Mouse (Mus musculus) MEL (cell line): Measurements from ENCODE around the gene Tapbp. TPM values are rescaled to one million over a fixed set of nuclear protein-coding genes. Genes with fewer than 3 reads are reported as not detected.

Experiments used
- DNase-seq: peaks from one replicate; pipeline ENCODE4 v3.0.0; 2011; ENCODE audit warnings: low read depth, low spot score
- H3K27ac ChIP-seq: 2 replicates; pipeline ENCODE4 v1.5.1; 2012; ENCODE audit warnings: low read depth, mild to moderate bottlenecking, control low read depth, low read length, moderate library complexity; ENCODE audit not compliant: control insufficient read depth
- H3K27me3 ChIP-seq, 2 experiments: fragments of 150-350 bp in 1 of 2; sonication (generic) in 1 of 2; 2 replicates each; pipeline ENCODE4 v1.6.1; 2012; ENCODE audit warnings: low read length in 2 of 2, mild to moderate bottlenecking in 2 of 2, improper control_type of control experiment in 1 of 2, moderate library complexity in 1 of 2; ENCODE audit not compliant: insufficient read depth in 2 of 2, control insufficient read depth in 1 of 2
- H3K36me3 ChIP-seq, 2 experiments: 2 replicates each; pipeline ENCODE4 v1.6.1; 2012 to 2014; ENCODE audit warnings: low read length in 2 of 2, improper control_type of control experiment in 1 of 2, inconsistent platforms in 1 of 2, mild to moderate bottlenecking in 1 of 2; ENCODE audit not compliant: insufficient read depth in 2 of 2, control insufficient read depth in 1 of 2
- H3K4me1 ChIP-seq, 2 experiments: fragments of 150-350 bp in 1 of 2; sonication (generic) in 1 of 2; 2 replicates each; pipeline ENCODE4 v1.6.1; 2012; ENCODE audit warnings: low read length in 2 of 2, improper control_type of control experiment in 1 of 2, mild to moderate bottlenecking in 1 of 2; ENCODE audit not compliant: insufficient read depth in 2 of 2, control insufficient read depth in 1 of 2
- H3K4me3 ChIP-seq, 2 experiments: fragments of 150-350 bp in 1 of 2; sonication (generic) in 1 of 2; 2 replicates each; pipeline ENCODE4 v1.5.1; 2012; ENCODE audit warnings: low read depth in 2 of 2, low read length in 2 of 2, mild to moderate bottlenecking in 2 of 2, moderate library complexity in 2 of 2, control low read depth in 1 of 2, improper control_type of control experiment in 1 of 2; ENCODE audit not compliant: control insufficient read depth in 1 of 2, insufficient read depth in 1 of 2
- H3K79me2 ChIP-seq: 2 replicates; pipeline ENCODE4 v1.6.1; 2012; ENCODE audit warnings: mild to moderate bottlenecking, low read length, moderate library complexity; ENCODE audit not compliant: control insufficient read depth, poor library complexity, insufficient read depth
- H3K9ac ChIP-seq: 2 replicates; pipeline ENCODE4 v1.6.1; 2012; ENCODE audit warnings: low read depth, mild to moderate bottlenecking, control low read depth, low read length, moderate library complexity; ENCODE audit not compliant: control insufficient read depth, poor library complexity, severe bottlenecking
- H3K9me3 ChIP-seq: fragments of 150-350 bp; sonication (generic); replicated peaks from 2 replicates; pipeline ENCODE4 v1.6.1; 2012; ENCODE audit warnings: mild to moderate bottlenecking, low read length, improper control_type of control experiment, moderate library complexity; ENCODE audit not compliant: insufficient read depth
- BHLHE40 ChIP-seq: IDR thresholded peaks from 2 replicates; pipeline ENCODE4 v1.6.1; 2012; ENCODE audit warnings: low read depth, mild to moderate bottlenecking, inconsistent platforms, low read length, improper control_type of control experiment, borderline replicate concordance
- E2F4 ChIP-seq: IDR thresholded peaks from 2 replicates; pipeline ENCODE4 v1.6.1; 2011; ENCODE audit warnings: low read depth, low read length, improper control_type of control experiment, borderline replicate concordance
- EP300 ChIP-seq, 2 experiments: IDR thresholded peaks; 2 replicates each; pipeline ENCODE4 v1.6.1; 2011; ENCODE audit warnings: improper control_type of control experiment in 2 of 2, low read length in 2 of 2, low read depth in 1 of 2, mild to moderate bottlenecking in 1 of 2
- ETS1 ChIP-seq: IDR thresholded peaks from 2 replicates; pipeline ENCODE4 v1.6.1; 2012; ENCODE audit warnings: low read depth, mild to moderate bottlenecking, inconsistent platforms, low read length, improper control_type of control experiment, moderate library complexity
- GATA1 ChIP-seq: IDR thresholded peaks from 2 replicates; pipeline ENCODE4 v1.6.1; 2011; ENCODE audit warnings: low read depth, low read length, improper control_type of control experiment
- JUND ChIP-seq: IDR thresholded peaks from 2 replicates; pipeline ENCODE4 v1.6.1; 2011; ENCODE audit warnings: low read depth, mild to moderate bottlenecking, improper control_type of control experiment, low read length
- KAT2A ChIP-seq: conservative IDR thresholded peaks from 2 replicates; pipeline ENCODE4 v1.6.1; 2012; ENCODE audit warnings: low read depth, low read length, improper control_type of control experiment, inconsistent platforms
- MAX ChIP-seq: IDR thresholded peaks from 2 replicates; pipeline ENCODE4 v1.6.1; 2011; ENCODE audit warnings: low read length, improper control_type of control experiment
- MAZ ChIP-seq: IDR thresholded peaks from 2 replicates; pipeline ENCODE4 v1.6.1; 2012; ENCODE audit warnings: low read depth, mild to moderate bottlenecking, inconsistent platforms, low read length, improper control_type of control experiment
- MEF2A ChIP-seq: IDR thresholded peaks from 2 replicates; pipeline ENCODE4 v1.6.1; 2014; ENCODE audit warnings: low read depth, mild to moderate bottlenecking, inconsistent platforms, low read length, improper control_type of control experiment; ENCODE audit not compliant: poor library complexity, insufficient replicate concordance, severe bottlenecking; ENCODE audit errors: extremely low read depth
- MXI1 ChIP-seq: IDR thresholded peaks from 2 replicates; pipeline ENCODE4 v1.6.1; 2011; ENCODE audit warnings: mild to moderate bottlenecking, low read depth, low read length, improper control_type of control experiment
- MYB ChIP-seq: IDR thresholded peaks from 2 replicates; pipeline ENCODE4 v1.6.1; 2011; ENCODE audit warnings: mild to moderate bottlenecking, low read depth, low read length, improper control_type of control experiment
- POLR2A ChIP-seq, 2 experiments: IDR thresholded peaks; 2 replicates each; pipeline ENCODE4 v1.6.1; 2011 to 2012; ENCODE audit warnings: low read length in 2 of 2, mild to moderate bottlenecking in 2 of 2, control low read depth in 1 of 2, improper control_type of control experiment in 1 of 2, low read depth in 1 of 2, moderate library complexity in 1 of 2; ENCODE audit not compliant: control insufficient read depth in 1 of 2, insufficient read depth in 1 of 2, poor library complexity in 1 of 2
- POLR2AphosphoS5 ChIP-seq: IDR thresholded peaks from 2 replicates; pipeline ENCODE4 v1.6.1; 2012; ENCODE audit warnings: low read depth, borderline replicate concordance, mild to moderate bottlenecking, inconsistent platforms, low read length, moderate library complexity, mixed read lengths
- TAL1 ChIP-seq: IDR thresholded peaks from 2 replicates; pipeline ENCODE4 v1.6.1; 2012; ENCODE audit warnings: mild to moderate bottlenecking, inconsistent platforms, low read length, moderate library complexity, mixed read lengths
- TBP ChIP-seq: IDR thresholded peaks from 2 replicates; pipeline ENCODE4 v1.8.0; 2011; ENCODE audit warnings: low read depth, low read length, improper control_type of control experiment
- UBTF ChIP-seq: IDR thresholded peaks from 2 replicates; pipeline ENCODE4 v1.6.1; 2012; ENCODE audit warnings: low read depth, mild to moderate bottlenecking, inconsistent platforms, low read length, improper control_type of control experiment, moderate library complexity, borderline replicate concordance; ENCODE audit not compliant: insufficient read depth
- USF2 ChIP-seq, 2 experiments: IDR thresholded peaks; 2 replicates each; pipeline ENCODE4 v1.6.1; 2011 to 2012; ENCODE audit warnings: improper control_type of control experiment in 2 of 2, low read length in 2 of 2, borderline replicate concordance in 1 of 2, inconsistent platforms in 1 of 2, low read depth in 1 of 2, mild to moderate bottlenecking in 1 of 2; ENCODE audit not compliant: insufficient read depth in 1 of 2
- ZKSCAN1 ChIP-seq: IDR thresholded peaks from 2 replicates; pipeline ENCODE4 v1.6.1; 2012; ENCODE audit warnings: low read depth, mild to moderate bottlenecking, inconsistent platforms, low read length, improper control_type of control experiment, moderate library complexity
- polyA plus RNA-seq, 2 experiments: library from polyadenylated mRNA; stranded (reverse) in 1 of 2; unstranded in 1 of 2; fragments of >175 nt in 1 of 2; fragments of >200 nt in 1 of 2; gene quantifications; 2 replicates each; pipeline versions ENCODE4 v1.2.1 to v1.2.4; 2012; ENCODE audit warnings: low replicate concordance in 2 of 2, low read depth in 1 of 2; ENCODE audit not compliant: insufficient read length in 2 of 2, insufficient read depth in 1 of 2, missing spikeins in 1 of 2
- total RNA-seq: library from RNA; depleted of rRNA; stranded (reverse); fragments of 300-350 nt; gene quantifications from 2 replicates; pipeline ENCODE4 v1.2.3, GENCODE M21; 2012

The Tapbp gene
- total and polyA plus RNA-seq, 3 experiments, result 24.3 to 33.3 TPM; not detected in 1

GRCm38 (mm10) chr17:33959135-33959534 is 43.4 kb downstream of the Tapbp start:
- Histone ChIP-seq H3K27me3 (no peaks in the 10 kb centered on the region), H3K27ac (no peak overlapping the region), H3K36me3 (peaks cover 4 to 5% of the 10 kb centered on the region in 2 experiments), H3K4me1 (no peaks in the 10 kb centered on the region), H3K4me3 (no peak overlapping the region), H3K9ac (no peak overlapping the region), H3K79me2 (peaks cover 23% of the 10 kb centered on the region), H3K9me3 (no peaks in the 10 kb centered on the region)
- no peak for DNase-seq
- TF ChIP-seq MAX, result no peak
- TF ChIP-seq KAT2A, result no peak
- no peak for TF ChIP-seq ZKSCAN1
- TF ChIP-seq POLR2AphosphoS5, result no peak
- no peak for TF ChIP-seq JUND
- TF ChIP-seq MEF2A, result no peak

GRCm38 (mm10) chr17:33959948-33960347 is 44.2 kb downstream of the Tapbp start:
- no peaks in the 10 kb centered on the region for H3K9me3 ChIP-seq
- H3K79me2 ChIP-seq, result peaks cover 15% of the 10 kb centered on the region
- H3K4me3 ChIP-seq, result no peak overlapping the region
- peaks cover 0 to 5% of the 10 kb centered on the region in 2 experiments; a peak in 3 of 4 replicates for H3K36me3 ChIP-seq
- H3K4me1 ChIP-seq, result no peaks in the 10 kb centered on the region
- TF ChIP-seq ETS1 (no peak), USF2 (IDR thresholded peaks at IDR 0.05; ENCODE audit: borderline replicate concordance in 1 of 2, insufficient read depth in 1 of 2, low read depth in 1 of 2, low read length in 2 of 2) (no peak), TAL1 (no peak)
- TF ChIP-seq, all 39 proteins: peak for 0
- Histone ChIP-seq H3K27me3 (no peaks in the 10 kb centered on the region), H3K9ac (no peak overlapping the region), H3K27ac (no peak overlapping the region)
- no peak for DNase-seq

DNA sequence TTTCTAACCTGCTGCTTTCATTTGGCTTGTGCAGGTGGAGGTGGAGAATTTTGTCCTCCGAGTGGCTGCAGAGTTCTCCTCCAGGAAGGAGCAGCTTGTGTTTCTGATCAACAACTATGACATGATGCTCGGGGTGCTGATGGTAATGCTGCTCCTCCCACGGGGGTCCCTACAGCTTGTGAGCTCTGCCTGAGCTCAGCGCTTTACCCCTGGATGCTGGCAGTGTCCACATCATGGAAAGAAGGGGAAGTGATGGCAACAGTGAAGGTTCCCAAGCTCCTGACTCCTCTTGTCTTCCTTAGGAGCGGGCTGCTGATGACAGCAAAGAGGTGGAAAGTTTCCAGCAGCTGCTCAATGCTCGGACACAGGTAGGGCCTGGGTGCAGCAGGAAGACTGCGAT is 47.2 kb downstream of the Tapbp start:
- H3K27me3 ChIP-seq, result no peaks in the 10 kb centered on the region
- no peaks in the 10 kb centered on the region for H3K4me1 ChIP-seq
- H3K4me3 ChIP-seq, result no peak overlapping the region
- no peak overlapping the region for H3K27ac ChIP-seq
- H3K79me2 ChIP-seq, result no peaks in the 10 kb centered on the region; the same call in 1 of the 2 replicates
- H3K9me3 ChIP-seq, result no peaks in the 10 kb centered on the region
- no peak overlapping the region for H3K9ac ChIP-seq
- no peak for TF ChIP-seq UBTF
- TF ChIP-seq MXI1, result no peak
- no peak for TF ChIP-seq TBP
- no peak for TF ChIP-seq POLR2A (IDR thresholded peaks at IDR 0.05; ENCODE audit: control insufficient read depth in 1 of 2, insufficient read depth in 1 of 2, low read depth in 1 of 2, low read length in 2 of 2, poor library complexity in 1 of 2)
- TF ChIP-seq BHLHE40, result no peak
- no peak for TF ChIP-seq USF2 (IDR thresholded peaks at IDR 0.05; ENCODE audit: borderline replicate concordance in 1 of 2, insufficient read depth in 1 of 2, low read depth in 1 of 2, low read length in 2 of 2)
- no peak for TF ChIP-seq MAX
- TF ChIP-seq MYB, result no peak
- TF ChIP-seq E2F4, result no peak
- no peak for TF ChIP-seq MAZ
- no peak for TF ChIP-seq POLR2AphosphoS5
- no peak for TF ChIP-seq EP300 (IDR thresholded peaks at IDR 0.05; ENCODE audit: low read depth in 1 of 2, low read length in 2 of 2)
- no peak for TF ChIP-seq GATA1
- TF ChIP-seq, all 39 proteins: peak for 0
- no peaks in the 10 kb centered on the region; a peak in 1 of 4 replicates for H3K36me3 ChIP-seq
- DNase-seq, result no peak
